Mouse (Mus musculus): Measurements from ENCODE around the gene Il6ra. TPM values are rescaled to one million over a fixed set of nuclear protein-coding genes. Genes with fewer than 3 reads are reported as not detected.
A peak's percentile ranks its signal among the peaks of the same experiment; 100 is the strongest.

The Il6ra gene
- polyA plus RNA-seq, 1 experiment, result 10.4 TPM

DNA sequence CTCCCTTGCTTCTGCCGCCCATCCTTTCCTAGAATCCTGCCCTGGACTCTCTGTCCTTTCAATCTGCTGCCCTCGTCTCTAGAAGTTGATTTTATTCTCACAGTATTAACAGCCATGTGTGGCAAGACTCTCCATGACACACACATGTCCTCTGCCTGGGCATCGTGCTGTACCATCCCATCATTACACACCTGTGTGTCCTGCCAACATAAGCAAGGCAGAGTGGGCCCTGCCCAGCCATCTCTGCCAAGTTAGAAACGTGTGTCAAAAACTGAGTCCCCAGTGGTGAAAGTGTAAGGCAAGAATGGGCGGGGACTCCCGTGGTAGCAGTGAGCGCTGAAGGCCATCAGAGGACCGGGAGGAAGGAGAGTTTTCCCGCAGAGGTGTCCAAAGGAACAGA is 67.2 kb downstream of the Il6ra start:
- Histone ChIP-seq H3K4me1 (replicated peaks; ENCODE audit: control insufficient read depth, insufficient read depth, low read length) (peaks cover 6% of the 10 kb centered on the region; the same call in 1 of the 2 replicates), H3K27ac (ENCODE audit: control insufficient read depth, insufficient read depth, low read length) (no peak overlapping the region), H3K4me3 (ENCODE audit: control insufficient read depth, insufficient read depth, low read length) (no peak overlapping the region), H3K36me3 (ENCODE audit: control insufficient read depth, insufficient read depth, low read length) (no peaks in the 10 kb centered on the region), H3K27me3 (ENCODE audit: control insufficient read depth, insufficient read depth, low read length) (no peaks in the 10 kb centered on the region)
- no peak for DNase-seq
- 90% methylated on average over 9 of the region's 9 CpGs for WGBS
- TF ChIP-seq POLR2A (IDR thresholded peaks at IDR 0.05; ENCODE audit: control insufficient read depth, extremely low read depth, insufficient read depth, low read length, poor library complexity), result no peak
- TF ChIP-seq CTCF (IDR thresholded peaks at IDR 0.05; ENCODE audit: borderline replicate concordance, control insufficient read depth, extremely low read depth, insufficient read depth, low read length, poor library complexity), result no peak

DNA sequence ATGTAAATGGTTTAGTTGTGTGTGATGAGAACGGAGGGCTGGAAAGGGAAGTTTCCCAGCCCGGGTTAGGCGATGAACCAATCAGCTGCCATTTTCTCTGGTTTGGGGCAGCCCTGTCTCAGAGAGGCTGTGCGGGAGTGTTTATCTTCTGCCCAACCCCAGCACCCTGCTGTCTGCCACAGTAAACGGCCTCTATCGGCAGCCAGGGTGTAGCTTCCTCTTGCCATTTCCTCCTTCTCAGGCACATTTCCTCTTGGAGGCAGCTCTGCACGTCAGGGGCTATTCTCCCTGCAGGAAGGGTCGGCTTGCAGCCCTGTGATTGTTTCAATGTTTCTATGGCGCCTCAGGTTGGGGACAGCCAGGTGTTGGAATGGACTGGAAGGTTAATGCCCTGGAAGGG is 69.8 kb downstream of the Il6ra start:
- no peaks in the 10 kb centered on the region for H3K27me3 ChIP-seq (ENCODE audit: control insufficient read depth, insufficient read depth, low read length)
- WGBS, result 14% methylated on average over 9 of the region's 9 CpGs
- TF ChIP-seq CTCF (IDR thresholded peaks at IDR 0.05; ENCODE audit: borderline replicate concordance, control insufficient read depth, extremely low read depth, insufficient read depth, low read length, poor library complexity) (no peak), POLR2A (IDR thresholded peaks at IDR 0.05; ENCODE audit: control insufficient read depth, extremely low read depth, insufficient read depth, low read length, poor library complexity) (no peak)
- DNase-seq, result peak; percentile 19
- no peaks in the 10 kb centered on the region for H3K36me3 ChIP-seq (ENCODE audit: control insufficient read depth, insufficient read depth, low read length)
- no peak overlapping the region for H3K27ac ChIP-seq (ENCODE audit: control insufficient read depth, insufficient read depth, low read length)
- H3K4me3 ChIP-seq (ENCODE audit: control insufficient read depth, insufficient read depth, low read length), result no peak overlapping the region
- H3K4me1 ChIP-seq (replicated peaks; ENCODE audit: control insufficient read depth, insufficient read depth, low read length), result peaks cover 6% of the 10 kb centered on the region; the same call in 1 of the 2 replicates

DNA sequence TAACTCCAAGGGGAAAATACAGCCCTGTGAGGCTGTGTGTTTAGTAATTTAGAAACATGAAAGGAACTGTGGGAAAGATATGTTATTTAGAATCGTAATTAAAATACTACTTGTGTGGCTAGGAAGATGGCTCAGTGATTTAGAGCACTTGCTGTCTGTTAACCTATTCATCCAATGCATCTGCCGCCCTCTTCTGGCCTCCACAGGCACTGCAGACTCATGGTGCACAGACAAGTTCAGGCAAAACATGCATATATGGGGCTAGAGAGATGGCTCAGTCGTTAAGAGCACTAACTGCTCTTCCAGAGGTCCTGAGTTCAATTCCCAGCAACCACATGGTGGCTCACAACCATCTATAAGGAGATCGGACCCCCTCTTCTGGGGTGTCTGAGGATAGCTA is 70.7 kb downstream of the Il6ra start:
- TF ChIP-seq POLR2A (IDR thresholded peaks at IDR 0.05; ENCODE audit: control insufficient read depth, extremely low read depth, insufficient read depth, low read length, poor library complexity) (no peak), CTCF (IDR thresholded peaks at IDR 0.05; ENCODE audit: borderline replicate concordance, control insufficient read depth, extremely low read depth, insufficient read depth, low read length, poor library complexity) (no peak)
- Histone ChIP-seq H3K36me3 (ENCODE audit: control insufficient read depth, insufficient read depth, low read length) (no peaks in the 10 kb centered on the region), H3K27ac (ENCODE audit: control insufficient read depth, insufficient read depth, low read length) (no peak overlapping the region), H3K4me1 (replicated peaks; ENCODE audit: control insufficient read depth, insufficient read depth, low read length) (peaks cover 6% of the 10 kb centered on the region; the same call in 1 of the 2 replicates), H3K27me3 (ENCODE audit: control insufficient read depth, insufficient read depth, low read length) (no peaks in the 10 kb centered on the region), H3K4me3 (ENCODE audit: control insufficient read depth, insufficient read depth, low read length) (no peak overlapping the region)
- peak; percentile 46 for DNase-seq
- 85% methylated on average over 4 of the region's 4 CpGs for WGBS

DNA sequence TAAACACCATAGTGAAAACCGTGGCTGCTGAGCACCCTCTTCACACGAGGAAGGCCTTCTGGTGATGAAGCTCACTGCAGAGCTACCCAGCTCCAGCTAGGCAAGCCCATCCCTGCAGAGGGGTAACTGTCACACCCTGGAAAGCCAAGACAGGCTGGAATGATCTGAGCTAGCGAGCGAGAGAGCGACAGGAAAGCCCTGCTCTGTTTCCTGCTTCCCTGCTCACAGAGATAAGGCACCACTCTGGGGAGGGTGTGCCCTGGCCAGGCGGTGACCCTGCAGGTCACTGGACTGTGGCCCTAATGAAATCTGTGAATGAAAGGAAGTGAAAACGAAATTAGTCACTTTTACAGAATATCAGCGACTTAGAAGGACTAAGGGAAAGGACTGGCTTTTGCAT is 77.6 kb downstream of the Il6ra start:
- TF ChIP-seq POLR2A (IDR thresholded peaks at IDR 0.05; ENCODE audit: control insufficient read depth, extremely low read depth, insufficient read depth, low read length, poor library complexity) (no peak), CTCF (IDR thresholded peaks at IDR 0.05; ENCODE audit: borderline replicate concordance, control insufficient read depth, extremely low read depth, insufficient read depth, low read length, poor library complexity) (no peak)
- no peaks in the 10 kb centered on the region for H3K36me3 ChIP-seq (ENCODE audit: control insufficient read depth, insufficient read depth, low read length)
- DNase-seq, result no peak
- 65% methylated on average over 8 of the region's 8 CpGs for WGBS
- peaks cover 5% of the 10 kb centered on the region; the same call in 1 of the 2 replicates for H3K27me3 ChIP-seq (ENCODE audit: control insufficient read depth, insufficient read depth, low read length)
- H3K27ac ChIP-seq (ENCODE audit: control insufficient read depth, insufficient read depth, low read length), result no peak overlapping the region
- no peak overlapping the region for H3K4me3 ChIP-seq (ENCODE audit: control insufficient read depth, insufficient read depth, low read length)
- no peaks in the 10 kb centered on the region for H3K4me1 ChIP-seq (replicated peaks; ENCODE audit: control insufficient read depth, insufficient read depth, low read length)

DNA sequence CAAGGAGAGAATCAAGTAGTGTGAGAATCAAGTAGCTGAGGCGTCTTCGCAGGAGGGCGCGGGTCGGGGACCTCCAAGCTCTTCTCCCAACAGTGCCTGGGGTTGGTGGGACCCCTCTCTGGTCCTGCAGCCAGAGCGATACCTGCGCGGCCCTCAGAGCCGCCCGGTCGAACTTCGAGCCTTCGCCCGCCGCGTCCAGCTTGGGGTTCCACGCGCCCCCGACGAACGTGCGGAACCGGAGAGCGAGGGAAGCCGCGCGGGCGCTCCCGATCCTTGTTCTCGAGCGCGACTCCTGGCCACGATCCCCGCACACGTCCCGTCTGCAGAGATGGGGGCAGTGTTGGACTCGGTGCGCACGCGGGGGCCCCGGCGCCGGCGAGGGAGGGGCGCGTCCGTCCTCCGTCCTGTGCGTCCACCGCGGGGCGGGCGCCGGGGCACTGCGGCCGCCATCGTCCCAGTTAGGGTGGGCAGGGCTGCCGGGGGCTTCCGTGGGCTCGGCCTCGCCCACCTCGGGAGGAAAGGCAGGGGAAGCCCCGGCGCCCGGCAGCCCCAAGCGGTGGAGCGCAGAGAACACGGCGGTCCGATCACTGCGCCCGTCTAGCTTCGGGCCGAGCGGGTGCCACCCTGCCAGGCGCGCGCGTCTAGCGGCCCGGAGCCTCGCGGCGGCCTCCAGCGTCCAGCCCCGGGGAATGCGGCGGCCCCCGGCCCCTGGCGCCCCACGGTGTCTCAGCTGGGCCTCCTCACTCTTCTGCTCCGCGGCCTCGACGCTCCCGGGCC is 82.0 kb downstream of the Il6ra start, which contains the start of gene She:
She (plus strand) TSS at position 556 of the 777 bp plus-strand sequence.
- WGBS, result 8% methylated on average over 96 of the region's 96 CpGs
- Histone ChIP-seq H3K27me3 (ENCODE audit: control insufficient read depth, insufficient read depth, low read length) (peaks cover 7% of the 10 kb centered on the region; the same call in 1 of the 2 replicates), H3K36me3 (ENCODE audit: control insufficient read depth, insufficient read depth, low read length) (no peaks in the 10 kb centered on the region), H3K4me1 (replicated peaks; ENCODE audit: control insufficient read depth, insufficient read depth, low read length) (no peaks in the 10 kb centered on the region), H3K27ac (ENCODE audit: control insufficient read depth, insufficient read depth, low read length) (no peak within 1 kb of the TSS), H3K4me3 (ENCODE audit: control insufficient read depth, insufficient read depth, low read length) (0 out of 2 replicates have a peak within 1 kb of the TSS, but pooled peaks have one; percentile 8)
- no peak for TF ChIP-seq CTCF (IDR thresholded peaks at IDR 0.05; ENCODE audit: borderline replicate concordance, control insufficient read depth, extremely low read depth, insufficient read depth, low read length, poor library complexity)
- no peak for TF ChIP-seq POLR2A (IDR thresholded peaks at IDR 0.05; ENCODE audit: control insufficient read depth, extremely low read depth, insufficient read depth, low read length, poor library complexity)
- DNase-seq, result no peak

DNA sequence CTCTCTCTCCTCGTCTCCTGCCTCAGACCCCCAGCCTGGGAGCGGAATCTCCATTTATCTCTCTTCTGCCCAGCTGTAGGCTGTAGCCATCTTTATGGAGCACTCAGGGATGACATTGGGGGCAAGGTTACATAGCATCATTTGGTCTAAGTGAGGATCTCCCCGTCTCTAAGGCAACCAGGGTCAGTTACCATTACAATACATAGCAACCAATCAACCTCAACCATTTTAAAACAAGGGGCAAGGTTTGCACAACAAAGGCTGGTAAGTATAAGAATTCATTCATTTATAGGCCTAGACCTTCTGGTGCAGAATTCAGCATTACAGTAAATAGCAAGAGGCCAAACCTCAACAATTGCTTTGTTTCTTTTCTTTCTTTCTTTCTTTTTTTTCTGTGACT is 86.7 kb downstream of the Il6ra start:
- no peak overlapping the region for H3K4me3 ChIP-seq (ENCODE audit: control insufficient read depth, insufficient read depth, low read length)
- TF ChIP-seq POLR2A (IDR thresholded peaks at IDR 0.05; ENCODE audit: control insufficient read depth, extremely low read depth, insufficient read depth, low read length, poor library complexity), result no peak
- no peak for TF ChIP-seq CTCF (IDR thresholded peaks at IDR 0.05; ENCODE audit: borderline replicate concordance, control insufficient read depth, extremely low read depth, insufficient read depth, low read length, poor library complexity)
- H3K27me3 ChIP-seq (ENCODE audit: control insufficient read depth, insufficient read depth, low read length), result peaks cover 3% of the 10 kb centered on the region; the same call in 1 of the 2 replicates
- WGBS, result 94% methylated on average over 3 of the region's 3 CpGs
- H3K36me3 ChIP-seq (ENCODE audit: control insufficient read depth, insufficient read depth, low read length), result no peaks in the 10 kb centered on the region
- peaks cover 13% of the 10 kb centered on the region for H3K4me1 ChIP-seq (replicated peaks; ENCODE audit: control insufficient read depth, insufficient read depth, low read length)
- no peak overlapping the region for H3K27ac ChIP-seq (ENCODE audit: control insufficient read depth, insufficient read depth, low read length)
- DNase-seq, result no peak
